Mouse (Mus musculus): ENCODE measurements around the gene Usp3.

The Usp3 gene

GRCm38 (mm10) chr9:66592708-66593612 lies at the start of gene Usp3:
Gene Usp3, minus strand, starts transcription at chr9:66593142.
- DNase-seq = peak; percentile 95 to 96

GRCm38 (mm10) chr9:66640491-66640890 lies 47.5 kb upstream of the Usp3 start:
- no peak for DNase-seq

- no peak for DNase-seq
These were observed 46.7 kb upstream of the Usp3 start for GRCm38 (mm10) chr9:66639626-66640025.

GRCm38 (mm10) chr9:66632441-66632840 lies 39.5 kb upstream of the Usp3 start:
- no peak for DNase-seq

GRCm38 (mm10) chr9:66630931-66631330 lies 38.0 kb upstream of the Usp3 start:
- DNase-seq = no peak

- DNase-seq = no peak
These were observed 33.7 kb upstream of the Usp3 start for GRCm38 (mm10) chr9:66626661-66627060.

GRCm38 (mm10) chr9:66625974-66626530 lies 33.1 kb upstream of the Usp3 start:
- DNase-seq = no peak

GRCm38 (mm10) chr9:66624873-66625272 lies 31.9 kb upstream of the Usp3 start:
- DNase-seq = no peak

GRCm38 (mm10) chr9:66623627-66624026 lies 30.7 kb upstream of the Usp3 start:
- no peak for DNase-seq

GRCm38 (mm10) chr9:66620581-66620981 lies 27.6 kb upstream of the Usp3 start:
- peak in 1 of 2 experiments; percentile 8 for DNase-seq

GRCm38 (mm10) chr9:66620055-66620454 lies 27.1 kb upstream of the Usp3 start:
- DNase-seq = no peak

- DNase-seq = no peak
These were observed 24.9 kb upstream of the Usp3 start for GRCm38 (mm10) chr9:66617812-66618211.

- no peak for DNase-seq
These were observed 23.9 kb upstream of the Usp3 start for GRCm38 (mm10) chr9:66616858-66617257.

GRCm38 (mm10) chr9:66615141-66615540 lies 22.2 kb upstream of the Usp3 start:
- peak in 1 of 2 experiments; percentile 28 for DNase-seq

GRCm38 (mm10) chr9:66614547-66614946 lies 21.6 kb upstream of the Usp3 start:
- no peak for DNase-seq

GRCm38 (mm10) chr9:66613667-66614066 lies 20.7 kb upstream of the Usp3 start:
- no peak for DNase-seq

GRCm38 (mm10) chr9:66611478-66612093 lies 18.6 kb upstream of the Usp3 start:
- DNase-seq = peak; percentile 75 to 88

- no peak for DNase-seq
These were observed 15.9 kb upstream of the Usp3 start for GRCm38 (mm10) chr9:66608817-66609345.

GRCm38 (mm10) chr9:66606851-66607250 lies 13.9 kb upstream of the Usp3 start:
- DNase-seq = no peak

- DNase-seq = no peak
These were observed 13.2 kb upstream of the Usp3 start for GRCm38 (mm10) chr9:66605876-66606750.

GRCm38 (mm10) chr9:66604349-66605206 lies 11.6 kb upstream of the Usp3 start:
- DNase-seq = no peak
